Mouse (Mus musculus) kidney, postnatal 10 days (tissue): ENCODE data around the gene Cd163l1.
A peak's percentile ranks its signal among the peaks of the same experiment; 100 is the strongest.

ENCODE experiments used
- DNase-seq: peaks from one replicate; pipeline ENCODE4 v3.0.0; 2021; ENCODE audit warnings: mixed read lengths

Cd163l1 gene

GRCm38 (mm10) chr7:140217967-140218366, at the start of gene Cd163l1:
Gene Cd163l1, plus strand, starts transcription at chr7:140218267.
- no peak for DNase-seq

- no peak for DNase-seq
These were observed 48.7 kb upstream of the Cd163l1 start for GRCm38 (mm10) chr7:140169386-140169785.

DNA sequence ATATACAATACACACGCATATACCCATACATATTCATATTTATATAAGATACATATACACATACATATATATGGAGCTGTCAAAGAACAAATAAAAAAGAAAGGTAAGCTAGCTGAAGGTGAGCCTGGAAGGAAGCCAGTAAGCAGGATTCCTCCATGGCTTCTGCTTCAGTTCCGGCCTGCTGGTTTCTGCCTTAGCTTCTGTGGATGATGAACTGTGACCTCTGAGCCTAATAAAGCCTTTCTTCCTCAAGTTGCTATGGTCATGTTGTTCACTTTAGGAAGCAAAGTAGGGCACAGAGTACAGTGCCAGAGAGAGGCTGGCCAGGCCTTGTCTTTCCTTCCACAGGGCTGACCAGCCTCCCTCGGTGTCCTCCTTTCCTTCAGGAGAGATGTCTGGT, 47.2 kb upstream of the Cd163l1 start:
- no peak for DNase-seq

GRCm38 (mm10) chr7:140172936-140173335, 45.1 kb upstream of the Cd163l1 start, which contains the start of gene Olfr523:
Gene Olfr523, plus strand, starts transcription at chr7:140173217.
- no peak for DNase-seq

- peak; percentile 9 for DNase-seq
These were observed 38.9 kb upstream of the Cd163l1 start for GRCm38 (mm10) chr7:140179176-140179575.

DNA sequence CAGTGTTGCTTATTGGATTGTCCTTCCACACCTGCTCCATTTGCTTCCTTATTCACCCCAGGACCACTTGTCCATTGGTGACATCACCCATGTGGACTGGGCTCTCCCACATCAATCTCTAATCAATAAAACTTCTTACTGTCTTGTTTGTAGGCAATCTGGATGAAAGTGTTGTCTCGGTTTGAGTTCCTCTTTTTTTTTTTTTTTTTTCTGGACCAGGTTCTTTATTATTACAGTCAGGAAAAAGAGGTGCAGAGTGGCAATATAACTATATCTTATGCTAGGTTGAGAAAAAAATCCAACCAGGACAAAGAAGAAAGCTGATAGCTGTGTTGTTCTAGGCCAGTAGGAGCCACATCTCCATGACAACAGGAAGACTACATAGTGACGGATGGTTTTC, 37.4 kb upstream of the Cd163l1 start:
- DNase-seq, result no peak

- DNase-seq, result no peak
These were observed 33.9 kb upstream of the Cd163l1 start for GRCm38 (mm10) chr7:140184206-140184605.

DNA sequence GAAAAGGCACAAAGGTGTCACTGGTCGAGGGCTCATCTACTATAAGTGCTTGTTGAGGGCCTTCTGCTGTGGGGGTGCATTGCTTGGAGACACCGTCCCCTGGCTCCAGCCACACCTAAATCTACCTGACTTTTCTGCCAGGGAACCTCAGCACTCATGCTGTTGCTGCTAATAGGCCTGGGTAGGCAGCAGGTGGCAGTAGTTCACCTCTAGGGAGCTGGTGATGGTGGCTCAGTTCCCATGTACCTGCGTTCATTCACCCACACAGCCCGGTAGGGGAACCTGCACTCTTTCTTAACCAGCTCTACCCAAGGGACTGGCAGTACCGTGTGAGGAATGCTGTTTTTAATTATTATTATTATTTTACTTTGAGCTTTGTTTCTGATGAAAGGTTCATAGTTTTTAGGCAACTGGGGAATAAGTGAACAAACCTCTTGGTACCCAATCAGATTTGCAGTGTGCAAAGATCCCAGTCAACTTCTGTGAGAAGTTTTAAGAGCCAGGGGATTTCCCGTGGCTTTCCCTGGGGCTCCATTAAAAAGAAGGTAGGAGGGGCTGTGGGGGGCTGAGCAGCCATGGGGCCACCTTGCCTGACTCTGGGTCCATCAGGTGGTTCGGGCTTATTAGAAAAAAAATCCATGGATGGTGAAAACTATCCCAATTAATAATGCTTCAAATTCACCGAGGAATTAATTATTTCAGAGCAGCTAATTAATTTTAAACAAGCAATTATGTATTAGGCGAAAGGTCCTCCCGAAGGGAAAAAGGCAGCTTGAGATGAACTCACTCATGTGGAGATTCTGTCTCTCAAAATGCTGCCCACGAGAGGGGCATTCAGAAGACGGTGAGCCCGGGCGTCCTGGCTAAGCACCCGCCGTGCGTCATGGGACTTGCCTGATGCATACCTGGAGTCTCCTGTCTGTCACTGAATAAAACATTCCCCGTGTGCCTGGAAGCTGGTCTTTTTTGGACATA, 31.1 kb upstream of the Cd163l1 start:
- DNase-seq, result peak; percentile 58

DNA sequence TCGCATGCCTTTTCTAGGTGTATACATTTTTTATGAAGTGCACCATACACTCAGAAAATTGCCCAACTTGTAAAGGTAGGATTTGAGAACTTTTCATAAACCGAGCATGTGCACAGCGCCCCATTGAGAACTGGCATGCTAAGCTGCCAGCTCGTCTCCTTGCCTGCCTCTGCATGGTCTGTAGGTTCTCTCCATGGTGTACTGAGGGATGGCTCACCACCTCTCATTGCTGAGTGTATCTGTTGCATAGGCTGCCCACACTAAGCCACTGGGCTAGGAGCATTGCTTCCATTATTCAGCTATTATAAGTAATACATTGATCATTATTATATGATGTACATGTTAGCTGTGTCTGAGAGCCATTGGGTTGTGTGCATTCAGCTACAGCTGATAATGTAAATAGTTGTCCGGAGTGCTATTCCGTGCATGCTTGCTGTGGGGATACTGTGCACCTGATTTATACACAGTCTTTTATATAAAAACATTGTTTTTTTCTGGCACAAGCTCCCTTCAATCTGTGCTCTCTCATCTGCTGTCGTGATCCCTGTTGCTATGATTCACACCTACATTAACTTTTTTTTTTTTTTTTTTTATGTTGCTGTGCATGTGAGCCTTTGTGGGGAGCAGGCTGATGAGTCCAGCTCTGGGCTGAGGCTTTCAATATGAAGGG, 30.2 kb upstream of the Cd163l1 start:
- no peak for DNase-seq

DNA sequence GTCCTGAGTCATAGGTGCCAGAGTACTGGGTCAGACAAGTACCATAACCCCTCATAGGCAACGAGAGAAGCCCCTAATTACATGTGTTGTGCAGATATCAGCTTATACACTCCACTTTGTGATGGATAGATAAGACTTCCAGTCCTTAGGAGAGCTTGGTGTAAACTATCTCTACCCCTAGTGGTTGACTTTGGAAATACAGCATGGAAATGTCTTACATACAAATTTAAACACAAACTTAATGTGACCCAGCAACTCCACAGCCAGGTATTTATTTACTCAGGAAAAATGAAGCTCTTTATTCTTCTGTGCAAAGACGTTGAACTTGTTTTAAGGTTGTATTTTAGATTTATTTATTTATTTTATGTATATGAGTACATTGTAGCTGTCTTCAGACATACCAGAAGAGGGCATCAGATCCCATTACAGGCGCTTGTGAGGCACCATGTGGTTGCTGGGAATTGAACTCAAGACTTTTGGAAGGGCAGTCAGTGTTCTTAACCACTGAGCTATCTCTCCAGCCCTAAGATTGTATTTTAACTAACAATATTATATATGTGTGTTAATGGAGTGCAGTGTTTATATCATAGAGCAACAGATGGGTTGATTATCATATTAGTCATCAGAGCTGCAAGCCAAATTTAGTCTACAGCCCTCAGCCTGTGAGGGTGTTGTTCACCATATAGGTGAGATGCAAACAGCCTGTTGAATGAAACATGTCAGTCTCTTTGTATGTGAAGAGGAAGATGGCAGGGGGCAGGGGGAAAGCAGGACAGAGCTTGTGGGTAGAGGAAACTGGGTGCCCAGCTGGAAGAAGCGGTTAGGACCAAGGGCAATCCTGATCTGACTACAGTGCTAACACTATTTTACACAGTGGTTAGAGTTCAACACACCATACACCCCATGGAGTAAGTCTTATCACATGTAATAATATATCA, 29.4 kb upstream of the Cd163l1 start:
- no peak for DNase-seq

DNA sequence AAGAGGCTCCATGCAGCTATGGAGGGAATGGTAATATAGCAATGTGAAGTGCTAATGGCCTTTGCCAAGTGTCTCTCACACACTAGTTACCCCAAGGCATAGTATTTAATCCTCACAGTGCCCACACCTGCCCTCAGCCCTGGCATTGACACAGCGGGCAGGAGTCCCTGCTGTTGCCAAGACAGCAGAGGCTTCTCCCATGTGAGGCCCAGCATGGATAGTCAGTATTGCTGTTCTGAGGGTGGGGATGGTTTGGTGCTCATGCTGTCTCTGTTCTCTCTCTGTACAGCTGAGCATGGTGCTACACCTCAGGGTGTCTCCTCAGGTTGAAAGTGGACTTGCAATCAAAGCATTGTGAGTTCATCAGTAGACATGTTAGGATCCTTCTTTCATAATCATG, 27.6 kb upstream of the Cd163l1 start:
- DNase-seq, result no peak

GRCm38 (mm10) chr7:140192445-140192844, 25.6 kb upstream of the Cd163l1 start:
- no peak for DNase-seq

- DNase-seq, result no peak
These were observed 25.2 kb upstream of the Cd163l1 start for GRCm38 (mm10) chr7:140192851-140193250.

DNA sequence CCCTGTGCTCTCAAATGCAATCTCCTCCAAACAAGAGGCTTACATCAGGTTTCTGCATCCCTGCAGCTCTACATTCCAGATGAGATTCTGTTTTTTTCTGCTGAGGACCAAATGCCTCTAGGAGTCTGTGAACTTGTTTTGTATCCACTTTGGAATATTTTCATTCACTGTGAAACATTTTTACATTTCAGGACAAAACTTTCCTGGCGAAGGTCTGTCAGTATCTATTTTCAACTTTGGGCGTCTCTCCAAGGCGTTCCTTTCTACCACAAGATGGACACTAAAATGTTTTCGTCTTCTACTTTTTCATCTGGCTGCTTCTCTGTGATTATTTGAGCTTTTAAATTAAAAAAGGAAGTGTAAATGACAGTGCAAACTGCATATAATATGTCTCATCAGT, 24.0 kb upstream of the Cd163l1 start:
- DNase-seq, result no peak

DNA sequence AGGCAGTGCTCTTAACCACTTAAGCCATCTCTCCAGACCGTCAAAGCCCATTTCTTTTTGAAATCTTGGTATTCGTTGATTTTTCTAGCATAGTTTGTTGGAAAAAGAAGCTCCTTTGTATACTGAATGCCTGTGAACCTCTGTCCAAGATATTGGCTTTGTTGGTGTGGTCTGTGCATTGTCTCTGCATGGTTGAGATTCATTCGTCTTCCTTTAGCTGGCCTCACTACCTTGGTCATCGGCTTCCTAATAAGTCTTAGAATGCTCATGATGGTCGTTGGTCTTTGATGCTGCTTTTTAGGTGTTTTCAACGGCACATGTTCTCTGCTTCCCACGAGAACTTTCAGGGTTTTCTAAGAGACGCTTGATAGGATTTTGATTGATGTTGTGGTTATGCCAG, 22.1 kb upstream of the Cd163l1 start:
- no peak for DNase-seq

DNA sequence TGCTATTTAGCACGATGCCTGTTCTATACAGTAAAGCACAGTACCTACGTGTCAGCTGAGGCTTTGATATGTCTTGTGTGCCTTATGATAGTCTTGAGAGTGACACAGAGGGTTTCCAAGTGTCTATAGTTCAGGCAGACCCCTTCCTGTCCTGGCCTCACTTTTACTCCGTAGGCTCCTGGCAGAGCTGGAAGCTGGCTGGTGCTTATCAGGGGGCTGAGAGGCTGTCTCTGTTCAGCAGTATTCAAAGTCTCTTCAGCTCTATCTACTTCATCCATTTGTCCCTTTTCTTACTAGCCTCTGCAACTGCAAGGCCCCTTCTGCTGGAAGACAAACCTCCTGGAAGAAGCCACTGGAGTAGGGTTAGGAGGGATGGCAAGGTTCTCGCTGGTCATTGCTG, 17.0 kb upstream of the Cd163l1 start:
- DNase-seq, result no peak

DNA sequence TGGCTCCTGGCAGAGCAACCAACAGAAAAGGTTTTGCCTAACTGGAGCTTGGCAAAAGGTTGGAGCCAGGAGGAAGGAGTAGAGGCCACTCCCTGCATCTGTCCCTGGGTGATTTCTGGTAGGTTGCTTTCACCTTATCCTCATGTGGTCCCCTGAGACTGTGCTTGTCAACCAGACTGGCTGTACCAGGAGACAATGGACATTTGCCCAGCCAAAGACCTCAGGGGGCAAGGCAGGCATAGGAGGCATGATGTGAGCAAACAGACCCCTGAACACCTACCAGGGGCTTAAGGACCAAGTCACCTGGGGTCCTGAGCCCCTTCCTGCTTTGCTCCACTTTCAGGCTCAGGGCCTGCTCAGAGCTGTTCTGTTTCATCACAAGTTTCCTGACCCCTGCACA, 12.2 kb upstream of the Cd163l1 start, which contains the start of gene Olfr524:
Gene Olfr524 (minus strand): TSS at position 101 of the 400 bp plus-strand sequence.
- no peak for DNase-seq

DNA sequence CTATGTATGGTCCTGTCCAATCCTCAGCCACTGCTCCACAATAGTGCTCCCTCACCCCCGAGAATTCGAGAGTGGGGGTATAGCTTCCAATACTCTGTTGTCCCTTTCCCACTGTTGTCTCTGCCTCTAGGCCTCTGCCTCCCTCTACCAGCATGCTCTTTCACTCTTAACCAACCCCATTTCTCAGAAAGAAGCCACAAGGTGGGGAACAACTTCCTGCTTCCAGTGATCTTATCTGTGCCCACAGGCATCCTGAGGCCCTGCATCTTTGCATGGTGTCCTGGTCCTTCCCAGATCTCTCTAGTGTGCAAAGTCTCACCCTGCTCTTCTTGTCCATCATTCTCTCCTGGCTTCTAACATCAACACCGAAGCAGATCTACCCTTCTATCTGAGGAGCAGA, 11.2 kb upstream of the Cd163l1 start:
- DNase-seq, result no peak

GRCm38 (mm10) chr7:140208153-140208552, 9.9 kb upstream of the Cd163l1 start:
- DNase-seq, result no peak

DNA sequence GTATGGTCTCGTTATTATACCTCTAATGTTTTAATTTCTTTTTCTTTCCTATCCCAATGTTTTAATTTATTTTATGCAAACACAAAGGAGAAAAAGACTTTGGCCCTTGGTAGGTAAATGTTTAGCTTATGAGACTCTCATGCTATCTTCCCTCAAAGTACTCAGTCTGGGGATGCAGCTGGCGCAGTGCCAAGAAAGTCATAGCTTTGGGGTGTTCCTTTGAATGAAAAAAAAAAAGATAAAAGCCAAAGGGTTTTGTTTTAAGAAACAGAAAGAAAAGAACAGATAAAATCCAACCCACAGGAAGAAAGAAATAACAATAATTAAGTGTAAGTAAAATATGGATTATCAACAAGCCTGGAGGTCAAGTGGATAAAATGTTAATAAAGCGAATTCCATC, 9.4 kb upstream of the Cd163l1 start:
- peak; percentile 73 for DNase-seq

- no peak for DNase-seq
These were observed 4.2 kb upstream of the Cd163l1 start for GRCm38 (mm10) chr7:140213841-140214240.

DNA sequence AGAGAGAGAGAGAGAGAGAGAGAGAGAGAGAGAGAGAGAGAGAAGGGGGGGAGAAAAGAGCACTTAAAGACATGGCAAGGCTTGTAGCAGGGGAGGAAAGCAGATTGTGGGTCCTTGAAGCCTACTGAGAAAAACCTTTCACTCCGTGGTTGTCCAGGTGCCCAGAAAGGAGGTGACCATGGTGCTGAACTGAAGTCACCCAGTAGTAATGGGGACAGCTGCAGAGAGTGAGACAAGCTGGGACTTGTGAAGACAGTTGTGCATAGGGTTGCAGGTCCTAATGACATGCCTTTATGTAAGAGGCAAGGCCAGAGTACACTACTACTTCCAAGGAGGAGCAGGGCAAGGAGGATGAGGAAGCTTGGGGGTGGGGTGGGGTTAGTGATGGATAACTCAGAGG, 1.2 kb downstream of the Cd163l1 start:
- no peak for DNase-seq

DNA sequence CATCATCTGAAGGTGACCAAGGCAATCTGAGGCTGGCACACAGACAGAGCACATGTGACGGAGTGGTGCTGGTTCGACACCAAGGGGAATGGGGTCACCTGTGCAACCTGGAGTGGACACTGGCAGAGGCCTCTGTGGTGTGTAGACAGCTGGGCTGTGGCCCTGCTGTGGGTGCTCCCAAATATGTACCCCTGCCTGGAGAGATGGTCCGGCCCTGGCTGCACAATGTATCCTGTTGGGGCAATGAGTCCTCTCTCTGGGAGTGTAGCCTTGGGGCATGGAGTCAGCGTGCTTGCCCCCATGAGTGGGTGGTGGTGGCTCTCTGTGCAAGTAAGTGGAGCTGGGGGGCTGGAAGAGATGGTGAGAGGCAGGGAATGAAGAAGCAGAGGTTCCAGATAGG, 2.3 kb downstream of the Cd163l1 start:
- no peak for DNase-seq
